Mouse (Mus musculus) heart, embryonic 11.5 days (tissue): ENCODE data around the gene Slc2a13. TPM values are rescaled to one million over a fixed set of nuclear protein-coding genes. Genes with fewer than 3 reads are reported as not detected.

Experiments
- ATAC-seq: fragments of 200-750 bp; cut with Nextera tagmentation; replicated peaks from 2 replicates; pipeline ENCODE4 v1.8.0; 2017; ENCODE audit warnings: moderate library complexity; ENCODE audit not compliant: insufficient number of reproducible peaks, low FRiP score, low TSS enrichment
- H3K27ac ChIP-seq: fragments of 300-500 bp; sonication (generic); 2 replicates; pipeline ENCODE4 v1.5.1; 2014; ENCODE audit warnings: mild to moderate bottlenecking, low read depth, low read length
- H3K27me3 ChIP-seq: fragments of 300-500 bp; sonication (generic); 2 replicates; pipeline ENCODE4 v1.6.1; 2014; ENCODE audit warnings: mild to moderate bottlenecking, low read length, mixed read lengths; ENCODE audit not compliant: control insufficient read depth, insufficient read depth
- H3K36me3 ChIP-seq: fragments of 300-500 bp; sonication (generic); 2 replicates; pipeline ENCODE4 v1.6.1; 2014; ENCODE audit warnings: mild to moderate bottlenecking, low read length, moderate library complexity, mixed read lengths; ENCODE audit not compliant: control insufficient read depth, insufficient read depth
- H3K4me1 ChIP-seq: fragments of 300-500 bp; sonication (generic); 2 replicates; pipeline ENCODE4 v1.6.1; 2014; ENCODE audit warnings: low read length; ENCODE audit not compliant: control insufficient read depth, insufficient read depth
- H3K4me2 ChIP-seq: fragments of 300-500 bp; sonication (generic); 2 replicates; pipeline ENCODE4 v1.6.1; 2014; ENCODE audit warnings: mild to moderate bottlenecking, moderate library complexity
- H3K4me3 ChIP-seq: fragments of 300-500 bp; sonication (generic); 2 replicates; pipeline ENCODE4 v1.5.1; 2014; ENCODE audit warnings: low read depth, low read length
- H3K9ac ChIP-seq: fragments of 300-500 bp; sonication (generic); 2 replicates; pipeline ENCODE4 v1.6.1; 2014; ENCODE audit warnings: mild to moderate bottlenecking, low read depth, low read length, moderate library complexity
- H3K9me3 ChIP-seq: fragments of 300-500 bp; sonication (generic); replicated peaks from 2 replicates; pipeline ENCODE4 v1.6.1; 2016; ENCODE audit warnings: low read length; ENCODE audit not compliant: control insufficient read depth
- WGBS: fragments of 180-500 bp; shearing (Covaris S2); extraction: QIAGEN DNeasy Blood & Tissue Kit; methylation state at CpG from one replicate; pipeline ENCODE4 v1.1.7; 2014; ENCODE audit not compliant: insufficient replicate concordance; 5-methylcytosine and 5-hydroxymethylcytosine counted together
- polyA plus RNA-seq: library from polyadenylated mRNA; unstranded; fragments of >200 nt; fragmentation: Nextera tagmentation; extraction: Ambion mirVana; gene quantifications from 2 replicates; pipeline ENCODE4 v1.2.1, GENCODE M21; 2014

Slc2a13 gene
- polyA plus RNA-seq, 1 experiment from 2014 or later = 1.9 TPM

GRCm38 (mm10) chr15:91263926-91264325 lies 309.1 kb downstream of the Slc2a13 start:
- H3K4me3 ChIP-seq = no peak overlapping the region
- no peaks in the 10 kb centered on the region for H3K9me3 ChIP-seq
- WGBS = 58% methylated on average over 1 of the region's 1 CpGs
- no peak overlapping the region for H3K27ac ChIP-seq
- H3K9ac ChIP-seq = no peak overlapping the region
- no peak overlapping the region for H3K4me2 ChIP-seq
- no peak for ATAC-seq
- no peaks in the 10 kb centered on the region for H3K27me3 ChIP-seq
- H3K36me3 ChIP-seq = no peaks in the 10 kb centered on the region
- H3K4me1 ChIP-seq = no peaks in the 10 kb centered on the region

- Histone ChIP-seq H3K4me3 (no peak overlapping the region), H3K4me1 (no peaks in the 10 kb centered on the region), H3K9me3 (no peaks in the 10 kb centered on the region), H3K9ac (no peak overlapping the region), H3K36me3 (no peaks in the 10 kb centered on the region), H3K27me3 (no peaks in the 10 kb centered on the region), H3K4me2 (no peak overlapping the region), H3K27ac (no peak overlapping the region)
- ATAC-seq = no peak; the same call in 1 of the 2 replicates
- 56% methylated on average over 5 of the region's 5 CpGs for WGBS
Observed at GRCm38 (mm10) chr15:91260578-91260977, 312.5 kb downstream of the Slc2a13 start.

GRCm38 (mm10) chr15:91257140-91257539 lies 315.9 kb downstream of the Slc2a13 start:
- Histone ChIP-seq H3K9me3 (no peaks in the 10 kb centered on the region), H3K4me3 (no peak overlapping the region), H3K4me1 (no peaks in the 10 kb centered on the region), H3K27me3 (no peaks in the 10 kb centered on the region), H3K9ac (no peak overlapping the region), H3K36me3 (no peaks in the 10 kb centered on the region), H3K4me2 (no peak overlapping the region), H3K27ac (no peak overlapping the region)
- 70% methylated on average over 11 of the region's 11 CpGs for WGBS
- ATAC-seq = no peak

- ATAC-seq = no peak
- no peak overlapping the region for H3K27ac ChIP-seq
- no peaks in the 10 kb centered on the region for H3K36me3 ChIP-seq
- H3K27me3 ChIP-seq = no peaks in the 10 kb centered on the region
- 91% methylated on average over 2 of the region's 2 CpGs for WGBS
- no peak overlapping the region for H3K9ac ChIP-seq
- H3K9me3 ChIP-seq = no peaks in the 10 kb centered on the region
- H3K4me3 ChIP-seq = no peak overlapping the region
- H3K4me2 ChIP-seq = no peak overlapping the region
- H3K4me1 ChIP-seq = no peaks in the 10 kb centered on the region
Observed at GRCm38 (mm10) chr15:91255308-91255707, 317.8 kb downstream of the Slc2a13 start.

GRCm38 (mm10) chr15:91252956-91253355 lies 320.1 kb downstream of the Slc2a13 start:
- ATAC-seq = no peak
- H3K27ac ChIP-seq = no peak overlapping the region
- WGBS = 45% methylated on average over 8 of the region's 8 CpGs
- H3K4me1 ChIP-seq = no peaks in the 10 kb centered on the region
- H3K9ac ChIP-seq = no peak overlapping the region
- no peak overlapping the region for H3K4me3 ChIP-seq
- H3K4me2 ChIP-seq = no peak overlapping the region
- H3K36me3 ChIP-seq = no peaks in the 10 kb centered on the region
- H3K27me3 ChIP-seq = no peaks in the 10 kb centered on the region
- H3K9me3 ChIP-seq = no peaks in the 10 kb centered on the region

GRCm38 (mm10) chr15:91251544-91252408 lies 321.3 kb downstream of the Slc2a13 start:
- no peak for ATAC-seq
- no peaks in the 10 kb centered on the region for H3K36me3 ChIP-seq
- H3K4me2 ChIP-seq = no peak overlapping the region
- H3K9ac ChIP-seq = no peak overlapping the region
- H3K27ac ChIP-seq = no peak overlapping the region
- H3K9me3 ChIP-seq = no peaks in the 10 kb centered on the region
- no peak overlapping the region for H3K4me3 ChIP-seq
- H3K27me3 ChIP-seq = no peaks in the 10 kb centered on the region
- WGBS = 59% methylated on average over 9 of the region's 9 CpGs
- H3K4me1 ChIP-seq = no peaks in the 10 kb centered on the region

- no peak overlapping the region for H3K27ac ChIP-seq
- no peak overlapping the region for H3K9ac ChIP-seq
- H3K4me2 ChIP-seq = no peak overlapping the region
- no peak for ATAC-seq
- H3K36me3 ChIP-seq = no peaks in the 10 kb centered on the region
- H3K4me1 ChIP-seq = no peaks in the 10 kb centered on the region
- WGBS = 77% methylated on average over 6 of the region's 6 CpGs
- no peak overlapping the region for H3K4me3 ChIP-seq
- no peaks in the 10 kb centered on the region for H3K27me3 ChIP-seq
- H3K9me3 ChIP-seq = no peaks in the 10 kb centered on the region
Observed at GRCm38 (mm10) chr15:91250815-91251214, 322.2 kb downstream of the Slc2a13 start.

GRCm38 (mm10) chr15:91240683-91241335 lies 332.3 kb downstream of the Slc2a13 start:
- ATAC-seq = no peak
- no peaks in the 10 kb centered on the region for H3K9me3 ChIP-seq
- no peaks in the 10 kb centered on the region for H3K36me3 ChIP-seq
- H3K4me1 ChIP-seq = no peaks in the 10 kb centered on the region
- no peak overlapping the region for H3K9ac ChIP-seq
- 82% methylated on average over 3 of the region's 3 CpGs for WGBS
- H3K4me2 ChIP-seq = no peak overlapping the region
- H3K27me3 ChIP-seq = no peaks in the 10 kb centered on the region
- H3K4me3 ChIP-seq = no peak overlapping the region
- H3K27ac ChIP-seq = no peak overlapping the region
